Mouse (Mus musculus): ENCODE results near the gene Rab3il1. TPM values are rescaled to one million over a fixed set of nuclear protein-coding genes. Genes with fewer than 3 reads are reported as not detected.

Gene Rab3il1
- polyA plus RNA-seq, 1 experiment from 2014 or later: 30.3 TPM

GRCm38 (mm10) chr19:10052698-10053097 lies 51.2 kb downstream of the Rab3il1 start:
- ATAC-seq (ENCODE audit: low read depth): no peak
- peaks cover 28% of the 10 kb centered on the region for H3K36me3 ChIP-seq (ENCODE audit: control insufficient read depth, insufficient read depth, low read length)
- H3K27ac ChIP-seq (ENCODE audit: low read length): no peak overlapping the region

DNA sequence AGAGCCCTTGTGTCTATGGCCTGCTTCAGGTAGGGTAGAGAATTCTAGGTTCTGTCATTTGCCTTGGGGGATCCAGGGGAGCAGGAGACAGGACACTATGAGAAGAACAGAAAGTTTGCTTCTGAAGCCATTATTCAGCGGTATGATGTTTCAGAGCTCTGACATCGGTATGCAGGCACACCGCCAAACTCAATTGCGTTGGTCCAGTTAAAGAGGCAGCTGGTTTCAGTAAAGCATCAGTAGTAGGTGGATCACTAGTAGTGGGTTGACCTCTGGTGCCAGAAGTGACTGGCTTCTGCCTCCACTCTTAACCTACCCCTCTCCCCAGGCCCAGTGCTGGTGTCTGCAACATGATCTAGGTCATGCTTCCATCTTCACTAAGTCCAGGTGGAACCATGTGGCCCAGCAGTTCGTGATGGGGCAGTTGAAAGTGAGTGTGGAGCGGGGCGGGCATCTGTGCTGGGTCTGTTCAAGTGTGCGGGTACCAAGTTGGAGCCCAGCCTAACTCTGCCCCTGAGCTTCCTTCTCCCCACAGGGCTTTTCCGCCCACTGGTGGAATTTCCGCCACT lies 52.3 kb downstream of the Rab3il1 start:
- Histone ChIP-seq H3K27me3 (ENCODE audit: control insufficient read depth, insufficient read depth, low read depth, low read length) (no peaks in the 10 kb centered on the region), H3K4me2 (ENCODE audit: low read depth, low read length) (no peak overlapping the region), H3K4me1 (replicated peaks; ENCODE audit: control insufficient read depth, insufficient read depth, low read length) (peaks cover 49% of the 10 kb centered on the region), H3K9me3 (ENCODE audit: control insufficient read depth, low read length) (no peaks in the 10 kb centered on the region), H3K27ac (ENCODE audit: low read length) (peak overlapping the region; percentile 83), H3K36me3 (ENCODE audit: control insufficient read depth, insufficient read depth, low read length) (peaks cover 37% of the 10 kb centered on the region), H3K9ac (ENCODE audit: low read length) (no peak overlapping the region), H3K4me3 (ENCODE audit: low read length) (no peak overlapping the region)
- WGBS: 87% methylated on average over 10 of the region's 10 CpGs
- no peak for ATAC-seq (ENCODE audit: low read depth)

More at GRCm38 (mm10) chr19:10052698-10053097, 51.2 kb downstream of the Rab3il1 start:
- Histone ChIP-seq H3K9ac (ENCODE audit: low read length) (no peak overlapping the region), H3K4me3 (ENCODE audit: low read length) (no peak overlapping the region), H3K4me2 (ENCODE audit: low read depth, low read length) (no peak overlapping the region), H3K27me3 (ENCODE audit: control insufficient read depth, insufficient read depth, low read depth, low read length) (no peaks in the 10 kb centered on the region), H3K9me3 (ENCODE audit: control insufficient read depth, low read length) (no peaks in the 10 kb centered on the region), H3K4me1 (replicated peaks; ENCODE audit: control insufficient read depth, insufficient read depth, low read length) (peaks cover 40% of the 10 kb centered on the region)
- WGBS: 82% methylated on average over 4 of the region's 4 CpGs

DNA sequence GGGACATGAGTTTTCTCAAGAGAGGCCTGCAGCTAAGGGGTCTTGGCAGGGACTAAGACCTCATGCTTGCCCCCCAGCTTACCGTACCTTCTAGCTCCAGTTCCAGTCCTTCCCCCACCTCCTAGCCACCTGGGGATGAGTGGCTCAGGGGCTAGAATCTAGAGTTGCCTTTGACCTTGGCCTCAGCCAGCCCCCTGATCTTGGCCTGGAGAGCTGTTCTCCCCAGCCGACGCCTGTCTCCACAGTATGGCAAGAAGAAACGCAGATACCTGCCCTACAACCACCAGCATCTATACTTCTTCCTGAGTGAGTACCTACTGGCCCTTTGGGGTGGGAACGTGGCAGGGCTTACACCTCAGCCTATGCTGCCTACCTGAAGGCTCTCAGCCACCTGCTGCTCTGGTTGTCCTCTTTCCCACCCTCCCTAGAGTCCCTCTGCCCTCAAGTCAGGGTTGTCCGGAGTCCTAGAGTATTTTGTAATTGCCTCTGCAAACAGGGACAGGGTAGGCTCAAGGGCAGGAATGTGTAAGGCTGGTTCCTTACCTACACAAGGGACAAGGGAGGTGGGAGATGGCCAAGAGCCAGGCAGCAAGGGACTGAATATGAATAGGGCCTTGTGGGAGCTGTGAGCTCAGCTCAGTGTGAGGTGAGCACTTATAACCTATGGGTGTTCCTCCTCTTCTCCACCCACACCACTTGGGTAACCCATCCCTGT lies 53.0 kb downstream of the Rab3il1 start:
- Histone ChIP-seq H3K9me3 (ENCODE audit: control insufficient read depth, low read length) (no peaks in the 10 kb centered on the region), H3K36me3 (ENCODE audit: control insufficient read depth, insufficient read depth, low read length) (peaks cover 37% of the 10 kb centered on the region)
- 79% methylated on average over 6 of the region's 6 CpGs for WGBS

GRCm38 (mm10) chr19:10055261-10055660 lies 53.8 kb downstream of the Rab3il1 start:
- H3K27ac ChIP-seq (ENCODE audit: low read length): peak overlapping the region; percentile 83
- 71% methylated on average over 3 of the region's 3 CpGs for WGBS
- H3K27me3 ChIP-seq (ENCODE audit: control insufficient read depth, insufficient read depth, low read depth, low read length): no peaks in the 10 kb centered on the region
- H3K36me3 ChIP-seq (ENCODE audit: control insufficient read depth, insufficient read depth, low read length): peaks cover 37% of the 10 kb centered on the region
- H3K4me3 ChIP-seq (ENCODE audit: low read length): no peak overlapping the region
- peaks cover 52% of the 10 kb centered on the region for H3K4me1 ChIP-seq (replicated peaks; ENCODE audit: control insufficient read depth, insufficient read depth, low read length)
- H3K4me2 ChIP-seq (ENCODE audit: low read depth, low read length): no peak overlapping the region
- no peak for ATAC-seq (ENCODE audit: low read depth)
- no peaks in the 10 kb centered on the region for H3K9me3 ChIP-seq (ENCODE audit: control insufficient read depth, low read length)
- no peak overlapping the region for H3K9ac ChIP-seq (ENCODE audit: low read length)

More for the DNA sequence above, 53.0 kb downstream of the Rab3il1 start:
- peak; percentile 72 for ATAC-seq (ENCODE audit: low read depth)
- no peak overlapping the region for H3K9ac ChIP-seq (ENCODE audit: low read length)
- H3K4me1 ChIP-seq (replicated peaks; ENCODE audit: control insufficient read depth, insufficient read depth, low read length): peaks cover 48% of the 10 kb centered on the region
- no peaks in the 10 kb centered on the region for H3K27me3 ChIP-seq (ENCODE audit: control insufficient read depth, insufficient read depth, low read depth, low read length)
- H3K4me2 ChIP-seq (ENCODE audit: low read depth, low read length): no peak overlapping the region
- no peak overlapping the region for H3K4me3 ChIP-seq (ENCODE audit: low read length)
- H3K27ac ChIP-seq (ENCODE audit: low read length): peak overlapping the region; percentile 83

GRCm38 (mm10) chr19:10055783-10056660 lies 54.6 kb downstream of the Rab3il1 start:
- peaks cover 57% of the 10 kb centered on the region for H3K4me1 ChIP-seq (replicated peaks; ENCODE audit: control insufficient read depth, insufficient read depth, low read length)
- H3K27ac ChIP-seq (ENCODE audit: low read length): peak overlapping the region; percentile 83
- no peak overlapping the region for H3K4me2 ChIP-seq (ENCODE audit: low read depth, low read length)
- 72% methylated on average over 22 of the region's 22 CpGs for WGBS
- peaks cover 37% of the 10 kb centered on the region for H3K36me3 ChIP-seq (ENCODE audit: control insufficient read depth, insufficient read depth, low read length)
- H3K27me3 ChIP-seq (ENCODE audit: control insufficient read depth, insufficient read depth, low read depth, low read length): no peaks in the 10 kb centered on the region
- no peak overlapping the region for H3K4me3 ChIP-seq (ENCODE audit: low read length)
- no peak for ATAC-seq (ENCODE audit: low read depth)
- H3K9me3 ChIP-seq (ENCODE audit: control insufficient read depth, low read length): no peaks in the 10 kb centered on the region
- peak overlapping the region; percentile 29; the same call in 1 of the 2 replicates for H3K9ac ChIP-seq (ENCODE audit: low read length)

GRCm38 (mm10) chr19:10056686-10057085 lies 55.2 kb downstream of the Rab3il1 start:
- ATAC-seq (ENCODE audit: low read depth): no peak
- peaks cover 40% of the 10 kb centered on the region for H3K36me3 ChIP-seq (ENCODE audit: control insufficient read depth, insufficient read depth, low read length)
- H3K4me3 ChIP-seq (ENCODE audit: low read length): no peak overlapping the region
- H3K27me3 ChIP-seq (ENCODE audit: control insufficient read depth, insufficient read depth, low read depth, low read length): no peaks in the 10 kb centered on the region
- no peaks in the 10 kb centered on the region for H3K9me3 ChIP-seq (ENCODE audit: control insufficient read depth, low read length)
- no peak overlapping the region for H3K9ac ChIP-seq (ENCODE audit: low read length)
- WGBS: 61% methylated on average over 3 of the region's 3 CpGs
- H3K4me2 ChIP-seq (ENCODE audit: low read depth, low read length): no peak overlapping the region
- H3K4me1 ChIP-seq (replicated peaks; ENCODE audit: control insufficient read depth, insufficient read depth, low read length): peaks cover 64% of the 10 kb centered on the region
- H3K27ac ChIP-seq (ENCODE audit: low read length): peak overlapping the region; percentile 83

DNA sequence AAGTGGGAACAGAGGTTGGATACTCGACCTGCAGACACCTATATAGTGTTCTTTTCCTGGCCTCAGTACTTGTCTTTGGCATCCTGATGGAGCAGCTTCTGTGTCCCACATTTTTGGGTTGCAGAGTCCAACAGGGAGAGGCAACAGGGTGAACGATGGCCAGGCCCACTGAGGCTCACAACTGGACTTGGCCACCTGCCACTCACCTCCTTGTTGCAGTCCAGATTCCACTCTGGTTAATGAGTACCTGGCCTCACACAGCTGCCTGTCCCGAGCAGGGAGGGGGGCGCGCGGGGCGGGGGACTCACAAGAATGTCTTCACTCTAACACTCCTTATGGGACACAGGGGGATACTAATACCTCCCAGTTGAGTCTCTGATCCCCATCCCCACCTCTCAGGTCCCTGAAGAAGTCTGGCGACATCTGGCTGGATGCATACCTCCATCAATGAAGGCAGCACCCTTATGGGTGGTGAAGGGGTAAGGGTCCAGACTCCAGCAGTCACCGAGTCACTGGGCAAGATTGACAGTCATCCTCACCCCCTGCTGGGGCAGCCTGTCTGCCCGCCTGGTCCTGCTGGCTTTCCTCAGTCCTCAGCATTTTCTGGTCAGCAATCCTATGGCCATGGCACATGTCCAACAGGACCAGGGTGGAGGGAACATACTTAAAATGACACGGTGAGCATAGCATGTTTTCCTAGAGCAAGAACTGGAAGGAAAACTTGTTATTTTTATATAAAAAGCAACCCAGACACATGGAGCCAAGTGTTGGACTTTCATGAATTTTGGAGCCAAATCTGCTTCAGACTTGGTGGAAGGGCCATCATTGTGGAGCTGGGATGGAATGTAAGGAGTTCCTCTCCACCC lies 56.2 kb downstream of the Rab3il1 start:
- peak; percentile 18 for ATAC-seq (ENCODE audit: low read depth)
- H3K27me3 ChIP-seq (ENCODE audit: control insufficient read depth, insufficient read depth, low read depth, low read length): no peaks in the 10 kb centered on the region
- H3K27ac ChIP-seq (ENCODE audit: low read length): peak overlapping the region; percentile 83
- H3K4me2 ChIP-seq (ENCODE audit: low read depth, low read length): no peak overlapping the region
- no peaks in the 10 kb centered on the region for H3K9me3 ChIP-seq (ENCODE audit: control insufficient read depth, low read length)
- WGBS: 38% methylated on average over 11 of the region's 11 CpGs
- no peak overlapping the region for H3K4me3 ChIP-seq (ENCODE audit: low read length)
- H3K9ac ChIP-seq (ENCODE audit: low read length): no peak overlapping the region
- peaks cover 66% of the 10 kb centered on the region for H3K4me1 ChIP-seq (replicated peaks; ENCODE audit: control insufficient read depth, insufficient read depth, low read length)
- peaks cover 48% of the 10 kb centered on the region for H3K36me3 ChIP-seq (ENCODE audit: control insufficient read depth, insufficient read depth, low read length)

DNA sequence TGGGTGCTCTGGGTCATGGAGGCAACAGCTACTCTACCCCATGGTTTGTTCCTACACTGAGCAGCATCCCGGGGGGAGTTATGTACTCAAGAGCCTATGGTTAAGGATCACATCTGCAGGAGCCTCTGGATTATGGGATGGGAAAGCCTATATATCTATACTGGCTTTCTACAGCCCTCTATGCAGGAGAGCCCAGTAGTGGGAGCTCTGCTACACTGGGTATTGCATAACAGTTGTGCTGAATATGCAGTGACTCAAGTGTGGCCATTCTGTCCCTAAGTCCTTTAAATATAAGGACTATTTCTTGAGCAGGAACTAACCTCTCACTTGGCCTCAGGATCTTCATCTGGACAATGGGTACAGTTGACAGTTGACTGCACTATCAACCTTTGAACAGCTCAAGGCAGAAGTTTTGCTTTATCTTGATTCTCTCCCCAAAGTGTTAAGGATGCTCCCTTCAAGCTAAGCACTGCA lies 56.9 kb downstream of the Rab3il1 start:
- H3K27ac ChIP-seq (ENCODE audit: low read length): peak overlapping the region; percentile 83
- ATAC-seq (ENCODE audit: low read depth): no peak
- no peak overlapping the region for H3K9ac ChIP-seq (ENCODE audit: low read length)
- no peak overlapping the region for H3K4me3 ChIP-seq (ENCODE audit: low read length)
- H3K27me3 ChIP-seq (ENCODE audit: control insufficient read depth, insufficient read depth, low read depth, low read length): no peaks in the 10 kb centered on the region
- no peaks in the 10 kb centered on the region for H3K9me3 ChIP-seq (ENCODE audit: control insufficient read depth, low read length)
- 62% methylated on average over 1 of the region's 1 CpGs for WGBS
- H3K4me1 ChIP-seq (replicated peaks; ENCODE audit: control insufficient read depth, insufficient read depth, low read length): peaks cover 66% of the 10 kb centered on the region
- H3K36me3 ChIP-seq (ENCODE audit: control insufficient read depth, insufficient read depth, low read length): peaks cover 43% of the 10 kb centered on the region
- no peak overlapping the region for H3K4me2 ChIP-seq (ENCODE audit: low read depth, low read length)

All from lung, embryonic 16.5 days (tissue).